Mouse (Mus musculus): ENCODE measurements around the gene Hoxd4.

- TF ChIP-seq CTCF (conservative IDR thresholded peaks at IDR 0.05; ENCODE audit: insufficient read depth, insufficient read length, low read depth, low read length) (no peak), POLR2A (IDR thresholded peaks at IDR 0.05; ENCODE audit: low read depth, low read length) (no peak)
Observed at GRCm38 (mm10) chr2:74669650-74670235, 42.0 kb upstream of the Hoxd4 start.
